Comparison of ENCODE assay signal across 24 mouse cellular contexts in the genomic region with DNA sequence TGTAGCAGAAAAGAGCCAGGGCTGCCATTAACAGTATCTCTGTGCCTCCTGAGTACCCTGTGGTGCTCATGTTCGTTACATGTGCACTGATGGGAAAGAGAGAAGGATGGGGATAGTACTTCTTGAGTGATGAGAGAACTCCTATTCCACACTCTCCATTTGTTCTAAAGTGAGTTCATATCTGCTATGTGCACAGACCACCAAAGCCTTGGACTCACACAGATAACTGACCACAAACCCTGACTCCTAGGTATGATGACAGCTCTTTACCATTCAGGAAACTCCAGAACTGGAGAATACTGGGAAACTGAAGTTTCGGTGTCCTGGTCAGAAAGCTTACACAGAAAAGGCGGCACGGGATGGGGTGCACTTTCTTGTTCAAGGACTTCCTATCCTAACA.
"Had no signal": no experiment of that assay in that cellular context is flagged by ENCODE, and none has a peak within 500 bp of the region (broad histone marks: within the 10 kb centered on the region; RNA-seq: fewer than 3 reads in every experiment).

No protein-coding gene starts in this region.

- DNase-seq: gastrocnemius, postnatal 14 days; gastrocnemius, postnatal 36 days; heart, adult 18-20 months; heart, postnatal 14 days; heart, postnatal 4 days; kidney, adult 18-20 months; kidney, adult 8-10 months; kidney, postnatal 10 days; kidney, postnatal 25 days; kidney, postnatal 4 days; liver; liver, embryonic 13.5 days had no signal

- H3K4me1 ChIP-seq: heart, embryonic 13.5 days; heart, embryonic 15.5 days; hindbrain, embryonic 10.5 days; hindbrain, embryonic 12.5 days; intestine, embryonic 15.5 days; limb, embryonic 10.5 days; limb, embryonic 12.5 days had no signal

- H3K27me3 ChIP-seq: heart, embryonic 13.5 days; heart, embryonic 15.5 days; hindbrain, embryonic 12.5 days; intestine, embryonic 15.5 days; limb, embryonic 12.5 days; liver, embryonic 13.5 days had no signal

- H3K4me3 ChIP-seq: heart, embryonic 13.5 days; heart, embryonic 15.5 days; hindbrain, embryonic 10.5 days; hindbrain, embryonic 12.5 days; intestine, embryonic 15.5 days; layer of hippocampus, adult 2 months; left cerebral cortex, adult 2 months; limb, embryonic 10.5 days; limb, embryonic 12.5 days; liver, embryonic 13.5 days had no signal

- H3K9me3 ChIP-seq: heart, embryonic 13.5 days; heart, embryonic 15.5 days; hindbrain, embryonic 10.5 days; hindbrain, embryonic 12.5 days; intestine, embryonic 15.5 days; limb, embryonic 10.5 days; limb, embryonic 12.5 days; liver, embryonic 13.5 days had no signal

- H3K36me3 ChIP-seq: heart, embryonic 13.5 days; heart, embryonic 15.5 days; hindbrain, embryonic 10.5 days; hindbrain, embryonic 12.5 days; intestine, embryonic 15.5 days; limb, embryonic 10.5 days; limb, embryonic 12.5 days; liver, embryonic 13.5 days had no signal

- ATAC-seq: hindbrain, embryonic 16.5 days; inflammation-experienced regulatory T-cells, adult 6 months; intestine, embryonic 15.5 days; intestine, postnatal 0 days had no signal
